Comparison of ENCODE assay signal across 29 mouse cellular contexts in the genomic region with DNA sequence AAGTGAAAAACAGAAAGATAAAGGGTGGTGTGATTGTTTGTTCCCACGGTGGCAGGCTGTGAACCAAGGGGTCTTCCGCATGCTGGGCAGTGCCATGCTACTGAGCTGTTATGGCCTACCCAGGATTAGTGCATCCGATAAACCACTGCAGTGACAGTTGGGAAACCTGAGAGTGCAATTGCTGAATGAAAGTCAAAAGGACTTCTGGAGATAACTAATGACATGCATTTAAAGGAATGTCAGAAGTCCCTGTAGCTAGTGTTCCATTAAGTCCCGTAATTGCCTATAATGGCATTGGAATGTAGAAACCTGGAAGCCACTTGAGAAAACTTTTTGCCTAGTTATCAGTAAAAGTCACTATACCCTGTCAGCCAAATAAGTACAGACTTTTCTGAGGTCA.
DNase-seq lines count a peak whose midpoint lies in the region; ATAC-seq and TF ChIP-seq lines count a peak whose summit lies in the region.
"Had no signal": no experiment of that assay in that cellular context is flagged by ENCODE, and none has a peak within 500 bp of the region (broad histone marks: within the 10 kb centered on the region; RNA-seq: fewer than 3 reads in every experiment).

No protein-coding gene starts in this region.

- no peaks in the 10 kb centered on the region for H3K9me3 ChIP-seq in embryonic facial prominence, embryonic 11.5 days (replicated peaks; ENCODE audit: control insufficient read depth, low read length)
- H3K9me3 ChIP-seq in embryonic facial prominence, embryonic 10.5 days, result no peaks in the 10 kb centered on the region
- H3K9me3 ChIP-seq in heart, embryonic 13.5 days, result no peaks in the 10 kb centered on the region
- H3K9me3 ChIP-seq in heart, embryonic 15.5 days (replicated peaks), result no peaks in the 10 kb centered on the region
- no peaks in the 10 kb centered on the region for H3K9me3 ChIP-seq in heart, postnatal 0 days (replicated peaks; ENCODE audit: control insufficient read depth, low read length)
- H3K9me3 ChIP-seq: embryonic facial prominence, embryonic 13.5 days; embryonic facial prominence, embryonic 15.5 days; forebrain, embryonic 10.5 days; forebrain, embryonic 12.5 days had no signal

- intact Hi-C loops in heart, postnatal 14 days (cut with DNase I), result no loop called here

- ATAC-seq in embryonic facial prominence, embryonic 11.5 days (replicated peaks; ENCODE audit: insufficient number of reproducible peaks, low FRiP score, low TSS enrichment, low read depth), result no peak
- no peak for ATAC-seq in heart, embryonic 13.5 days (ENCODE audit: extremely low read depth, insufficient number of reproducible peaks, low FRiP score, low TSS enrichment)
- no peak; the same call in 1 of the 2 replicates for ATAC-seq in heart, embryonic 15.5 days (replicated peaks; ENCODE audit: insufficient number of reproducible peaks, insufficient read depth, low FRiP score, low read depth)
- peak; percentile 75; the same call in 1 of the 2 replicates for ATAC-seq in heart, postnatal 0 days (ENCODE audit: insufficient read depth, low read depth)
- ATAC-seq: CD4-positive, CD25-positive, alpha-beta regulatory T cell, adult 4 months; forebrain, embryonic 14.5 days; forebrain, embryonic 16.5 days had no signal

- H3K4me3 ChIP-seq in embryonic facial prominence, embryonic 11.5 days (ENCODE audit: low read depth, low read length), result no peak overlapping the region
- H3K4me3 ChIP-seq in embryonic facial prominence, embryonic 10.5 days, result no peak overlapping the region
- H3K4me3 ChIP-seq in heart, embryonic 13.5 days, result no peak overlapping the region
- H3K4me3 ChIP-seq in heart, embryonic 15.5 days, result no peak overlapping the region
- H3K4me3 ChIP-seq in heart, postnatal 0 days (ENCODE audit: low read depth, low read length), result no peak overlapping the region
- H3K4me3 ChIP-seq: embryonic facial prominence, embryonic 13.5 days; embryonic facial prominence, embryonic 15.5 days; erythroblast, embryonic 14.5 days; forebrain, embryonic 10.5 days; forebrain, embryonic 12.5 days had no signal

- no peaks in the 10 kb centered on the region for H3K4me1 ChIP-seq in embryonic facial prominence, embryonic 11.5 days (ENCODE audit: control insufficient read depth, insufficient read depth, low read length)
- H3K4me1 ChIP-seq in embryonic facial prominence, embryonic 10.5 days, result peaks cover 5% of the 10 kb centered on the region; the same call in 1 of the 2 replicates
- H3K4me1 ChIP-seq in heart, embryonic 13.5 days, result peaks cover 12% of the 10 kb centered on the region
- peaks cover 7% of the 10 kb centered on the region; the same call in 1 of the 2 replicates for H3K4me1 ChIP-seq in heart, embryonic 15.5 days (replicated peaks)
- no peaks in the 10 kb centered on the region for H3K4me1 ChIP-seq in heart, postnatal 0 days (ENCODE audit: control insufficient read depth, insufficient read depth)
- H3K4me1 ChIP-seq: embryonic facial prominence, embryonic 13.5 days; embryonic facial prominence, embryonic 15.5 days; forebrain, embryonic 10.5 days; forebrain, embryonic 12.5 days had no signal

- no peak overlapping the region for H3K27ac ChIP-seq in embryonic facial prominence, embryonic 11.5 days (replicated peaks; ENCODE audit: low read depth, low read length)
- H3K27ac ChIP-seq in embryonic facial prominence, embryonic 10.5 days (replicated peaks), result no peak overlapping the region
- peak overlapping the region; percentile 69 for H3K27ac ChIP-seq in heart, embryonic 13.5 days (replicated peaks)
- 0 out of 2 replicates have a peak overlapping the region, but pooled peaks have one; percentile 36 for H3K27ac ChIP-seq in heart, embryonic 15.5 days
- H3K27ac ChIP-seq in heart, postnatal 0 days (ENCODE audit: low read depth), result peak overlapping the region; percentile 28; the same call in 1 of the 2 replicates
- H3K27ac ChIP-seq: embryonic facial prominence, embryonic 13.5 days; embryonic facial prominence, embryonic 15.5 days; forebrain, embryonic 10.5 days; forebrain, embryonic 12.5 days had no signal

- no peak for TF ChIP-seq CTCF in heart, postnatal 0 days (IDR thresholded peaks at IDR 0.05; ENCODE audit: low read depth)

- 0 out of 2 replicates have a peak, but pooled peaks have one; percentile 37 for TF ChIP-seq EP300 in heart, postnatal 0 days (IDR thresholded peaks at IDR 0.05; ENCODE audit: low read depth)

- H3K9ac ChIP-seq in embryonic facial prominence, embryonic 11.5 days (replicated peaks; ENCODE audit: low read length), result no peak overlapping the region
- no peak overlapping the region for H3K9ac ChIP-seq in heart, embryonic 13.5 days
- H3K9ac ChIP-seq in heart, embryonic 15.5 days, result no peak overlapping the region
- no peak overlapping the region for H3K9ac ChIP-seq in heart, postnatal 0 days (replicated peaks; ENCODE audit: low read depth, low read length)
- H3K9ac ChIP-seq: embryonic facial prominence, embryonic 13.5 days; embryonic facial prominence, embryonic 15.5 days; forebrain, embryonic 12.5 days had no signal

- DNase-seq in embryonic facial prominence, embryonic 11.5 days (ENCODE audit: low spot score), result peak; percentile 3
- DNase-seq in embryonic facial prominence, embryonic 10.5 days (ENCODE audit: low spot score), result no peak
- DNase-seq in heart, adult 8-10 months (ENCODE audit: low spot score), result no peak
- DNase-seq in heart, adult 11 months, result no peak
- DNase-seq in heart, postnatal 0 days (ENCODE audit: low spot score), result peak; percentile 59
- no peak for DNase-seq in heart, postnatal 14 days
- DNase-seq: adrenal gland, adult 2 months; adrenal gland, postnatal 10 days; adrenal gland, postnatal 25 days; B cell, adult 2 months; cerebellum, adult 11 months; cerebellum, adult 18-20 months; cerebellum, adult 8-10 months; cerebellum, adult 9-11 months; cerebellum, postnatal 14 days; cerebellum, postnatal 36 days; embryo, embryonic 11 days had no signal

- H3K27me3 ChIP-seq in embryonic facial prominence, embryonic 11.5 days (ENCODE audit: control insufficient read depth, insufficient read depth, low read length), result no peaks in the 10 kb centered on the region
- no peaks in the 10 kb centered on the region for H3K27me3 ChIP-seq in embryonic facial prominence, embryonic 10.5 days (replicated peaks; ENCODE audit: low read depth, poor library complexity, severe bottlenecking)
- no peaks in the 10 kb centered on the region for H3K27me3 ChIP-seq in heart, embryonic 13.5 days (replicated peaks)
- no peaks in the 10 kb centered on the region for H3K27me3 ChIP-seq in heart, embryonic 15.5 days
- H3K27me3 ChIP-seq in heart, postnatal 0 days (ENCODE audit: control insufficient read depth, insufficient read depth, low read length), result no peaks in the 10 kb centered on the region
- H3K27me3 ChIP-seq: CH12.LX; embryonic facial prominence, embryonic 13.5 days; embryonic facial prominence, embryonic 15.5 days; forebrain, embryonic 12.5 days had no signal

- WGBS in embryonic facial prominence, embryonic 11.5 days, result 60% methylated on average over 4 of the region's 4 CpGs
- WGBS in embryonic facial prominence, embryonic 10.5 days, result 63% methylated on average over 4 of the region's 4 CpGs
- 45% methylated on average over 4 of the region's 4 CpGs for WGBS in heart, embryonic 13.5 days
- WGBS in heart, embryonic 15.5 days, result 46% methylated on average over 4 of the region's 4 CpGs
- 41% methylated on average over 4 of the region's 4 CpGs for WGBS in heart, postnatal 0 days

- no peak overlapping the region for H3K4me2 ChIP-seq in embryonic facial prominence, embryonic 11.5 days (ENCODE audit: low read depth, low read length)
- H3K4me2 ChIP-seq in heart, embryonic 13.5 days, result no peak overlapping the region
- H3K4me2 ChIP-seq in heart, embryonic 15.5 days, result no peak overlapping the region
- H3K4me2 ChIP-seq in heart, postnatal 0 days (ENCODE audit: low read depth, low read length), result no peak overlapping the region
- H3K4me2 ChIP-seq: embryonic facial prominence, embryonic 13.5 days; embryonic facial prominence, embryonic 15.5 days; forebrain, embryonic 12.5 days had no signal

- H3K36me3 ChIP-seq in embryonic facial prominence, embryonic 11.5 days (replicated peaks; ENCODE audit: control insufficient read depth, insufficient read depth, low read depth, low read length), result no peaks in the 10 kb centered on the region
- H3K36me3 ChIP-seq in embryonic facial prominence, embryonic 10.5 days (replicated peaks), result no peaks in the 10 kb centered on the region
- no peaks in the 10 kb centered on the region for H3K36me3 ChIP-seq in heart, embryonic 13.5 days
- no peaks in the 10 kb centered on the region for H3K36me3 ChIP-seq in heart, embryonic 15.5 days
- H3K36me3 ChIP-seq in heart, postnatal 0 days (replicated peaks; ENCODE audit: control insufficient read depth, insufficient read depth, low read length), result no peaks in the 10 kb centered on the region
- H3K36me3 ChIP-seq: embryonic facial prominence, embryonic 13.5 days; embryonic facial prominence, embryonic 15.5 days; forebrain, embryonic 10.5 days; forebrain, embryonic 12.5 days; G1E had no signal

Comparison
In these comparisons a context has a peak if more than half of its experiments do, and no peak if none do; other contexts are left out.
1. DNase-seq: peak in embryonic facial prominence, embryonic 11.5 days (single experiment) and heart, postnatal 0 days (single experiment); none in embryonic facial prominence, embryonic 10.5 days (single experiment), heart, adult 8-10 months (single experiment), heart, adult 11 months (single experiment) and heart, postnatal 14 days (0 of 2).
2. H3K27ac ChIP-seq: peak in heart, embryonic 13.5 days (single experiment), heart, embryonic 15.5 days (single experiment) and heart, postnatal 0 days (single experiment); none in embryonic facial prominence, embryonic 11.5 days (single experiment) and embryonic facial prominence, embryonic 10.5 days (single experiment).